In genomic region chr17:29400044-29400443, GRCm38 (mm10) we compare ENCODE assay signal across 23 mouse cellular contexts.
"Had no signal": no experiment of that assay in that cellular context is flagged by ENCODE, and none has a peak within 500 bp of the region (broad histone marks: within the 10 kb centered on the region; RNA-seq: fewer than 3 reads in every experiment).

No protein-coding gene starts in this region.

- H3K9me3 ChIP-seq: limb, embryonic 12.5 days; limb, embryonic 15.5 days; liver, embryonic 15.5 days; lung, embryonic 15.5 days; megakaryocyte, embryonic 14.5 days; midbrain, embryonic 10.5 days; midbrain, embryonic 13.5 days; neural tube, embryonic 13.5 days; stomach, embryonic 15.5 days had no signal

- H3K27ac ChIP-seq: kidney, postnatal 0 days; layer of hippocampus, adult 2 months; left cerebral cortex, adult 2 months; limb, embryonic 12.5 days; limb, embryonic 15.5 days; lung, embryonic 15.5 days; midbrain, embryonic 13.5 days; neural tube, embryonic 13.5 days; stomach, embryonic 15.5 days had no signal

- ATAC-seq: midbrain, embryonic 13.5 days; midbrain, embryonic 16.5 days had no signal

- H3K27me3 ChIP-seq: limb, embryonic 15.5 days; lung, embryonic 15.5 days; megakaryocyte, embryonic 14.5 days; neural tube, embryonic 13.5 days; stomach, embryonic 15.5 days had no signal

- H3K4me3 ChIP-seq: layer of hippocampus, adult 2 months; left cerebral cortex, adult 2 months; limb, embryonic 12.5 days; limb, embryonic 15.5 days; liver, embryonic 15.5 days; lung, embryonic 15.5 days; megakaryocyte, embryonic 14.5 days; midbrain, embryonic 10.5 days; midbrain, embryonic 13.5 days; myocyte; neural tube, embryonic 13.5 days; stomach, embryonic 15.5 days had no signal

- H3K4me2 ChIP-seq: limb, embryonic 12.5 days; limb, embryonic 15.5 days; liver, embryonic 15.5 days; lung, embryonic 15.5 days; midbrain, embryonic 13.5 days; neural tube, embryonic 13.5 days; stomach, embryonic 15.5 days had no signal

- H3K36me3 ChIP-seq: limb, embryonic 12.5 days; limb, embryonic 15.5 days; liver, embryonic 15.5 days; lung, embryonic 15.5 days; midbrain, embryonic 10.5 days; midbrain, embryonic 13.5 days; neural tube, embryonic 13.5 days; stomach, embryonic 15.5 days had no signal

- DNase-seq: kidney, adult 2 months; kidney, postnatal 25 days; layer of hippocampus, postnatal 36 days; lung, postnatal 10 days; retina, postnatal 1 day; right cerebral cortex, postnatal 25 days; spleen, adult 18-20 months; thymus, adult 18-20 months; thymus, postnatal 36 days had no signal

- H3K9ac ChIP-seq: limb, embryonic 12.5 days; limb, embryonic 15.5 days; liver, embryonic 15.5 days; lung, embryonic 15.5 days; midbrain, embryonic 13.5 days; neural tube, embryonic 13.5 days; stomach, embryonic 15.5 days had no signal
